Mouse (Mus musculus) liver, adult 2 months (tissue): ENCODE measurements around the gene Mybbp1a.

Experiments
- CTCF ChIP-seq: fragments of 200-500 bp; IDR thresholded peaks from 2 replicates; pipeline ENCODE4 v1.5.1; 2011; ENCODE audit warnings: low read depth, low read length, control low read depth
- POLR2A ChIP-seq: fragments of 200-500 bp; IDR thresholded peaks from 2 replicates; pipeline ENCODE4 v1.6.1; 2011; ENCODE audit warnings: low read length, control low read depth; ENCODE audit not compliant: insufficient read depth; ENCODE audit errors: extremely low read depth

DNA sequence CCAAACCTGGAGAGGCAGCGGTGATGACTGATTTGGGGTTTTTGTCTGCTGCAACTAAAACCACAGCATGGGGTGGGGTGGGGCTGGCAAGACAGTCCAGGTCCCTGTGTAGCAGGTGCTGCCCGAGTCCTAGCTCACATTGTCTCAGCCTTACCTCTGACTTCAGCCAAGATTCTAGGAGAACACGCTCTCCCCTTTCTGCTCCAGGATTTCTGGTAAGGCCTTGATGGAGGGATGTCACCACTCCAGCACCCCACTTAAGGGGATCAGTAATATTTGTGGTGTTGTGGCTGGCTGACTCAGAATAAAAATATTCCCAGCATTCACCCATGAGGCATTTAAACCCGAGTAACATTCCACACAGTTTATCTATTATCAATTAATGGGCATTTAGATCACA, 17.5 kb upstream of the Mybbp1a start:
- TF ChIP-seq CTCF (no peak), POLR2A (no peak)
